17 mouse cellular contexts compared by ENCODE assay signal in the genomic region with DNA sequence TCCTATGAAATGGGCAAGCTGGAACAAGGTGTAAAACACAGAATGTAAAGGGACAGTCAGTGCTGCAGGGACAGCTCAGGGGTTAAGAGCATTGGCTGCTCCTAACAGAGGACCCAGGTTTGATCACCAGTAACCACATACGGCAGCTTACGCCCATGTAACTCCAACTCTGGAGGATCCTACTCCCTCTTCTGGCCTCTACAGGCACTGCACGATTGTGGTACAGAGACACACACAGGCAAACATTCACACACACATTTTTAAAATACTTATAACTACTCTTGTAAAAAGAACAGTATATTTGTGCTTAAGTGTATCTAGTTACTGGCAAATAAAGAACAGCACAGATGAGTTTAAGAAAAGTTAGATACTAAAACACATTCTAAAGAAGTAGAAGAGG. TPM values are rescaled to one million over a fixed set of nuclear protein-coding genes. Genes with fewer than 3 reads are reported as not detected.
DNase-seq lines count a peak whose midpoint lies in the region; ATAC-seq and TF ChIP-seq lines count a peak whose summit lies in the region.
"Had no signal": no experiment of that assay in that cellular context is flagged by ENCODE, and none has a peak within 500 bp of the region (broad histone marks: within the 10 kb centered on the region; RNA-seq: fewer than 3 reads in every experiment).

No protein-coding gene starts in this region.

- intact Hi-C loops in heart, adult 2 months (cut with DNase I), result no loop called here
- intact Hi-C loops in heart, postnatal 14 days (cut with DNase I), result no loop called here

- in situ Hi-C loops in CH12.LX (cut with MboI; ENCODE audit: low pct_ligation_motif_present, low pct_unique_long_range_greater_than_20kb, low sequenced_read_pairs), result no loop called here

- TF ChIP-seq RAD21 in CH12.LX (IDR thresholded peaks at IDR 0.05; ENCODE audit: low read depth, low read length), result no peak

- H3K4me1 ChIP-seq in heart, adult 2 months (ENCODE audit: control insufficient read depth, insufficient read depth, low read length), result no peaks in the 10 kb centered on the region
- peaks cover 4% of the 10 kb centered on the region for H3K4me1 ChIP-seq in midbrain, embryonic 14.5 days (ENCODE audit: control insufficient read depth, insufficient read depth, low read length)
- H3K4me1 ChIP-seq in midbrain, embryonic 16.5 days (ENCODE audit: control insufficient read depth, insufficient read depth, low read length), result peaks cover 15% of the 10 kb centered on the region
- no peaks in the 10 kb centered on the region for H3K4me1 ChIP-seq in CH12.LX (ENCODE audit: control insufficient read depth in 1 of 2, insufficient read depth in 2 of 2)
- H3K4me1 ChIP-seq: embryonic facial prominence, embryonic 15.5 days; limb, embryonic 12.5 days; lung, embryonic 15.5 days had no signal

- no peak overlapping the region for H3K4me2 ChIP-seq in midbrain, embryonic 14.5 days (ENCODE audit: low read length)
- no peak overlapping the region for H3K4me2 ChIP-seq in midbrain, embryonic 16.5 days (ENCODE audit: low read length)
- no peak overlapping the region for H3K4me2 ChIP-seq in CH12.LX (ENCODE audit: insufficient read depth, low read depth, poor library complexity, severe bottlenecking)
- H3K4me2 ChIP-seq: embryonic facial prominence, embryonic 15.5 days; forebrain, embryonic 13.5 days; hindbrain, embryonic 14.5 days; limb, embryonic 12.5 days; lung, embryonic 15.5 days had no signal

- TF ChIP-seq POLR2A in heart, adult 2 months (IDR thresholded peaks at IDR 0.05; ENCODE audit: insufficient read depth, low read depth, low read length), result no peak
- TF ChIP-seq POLR2A in CH12.LX (IDR thresholded peaks at IDR 0.05; ENCODE audit: low read depth, low read length), result no peak

- no peaks in the 10 kb centered on the region for H3K36me3 ChIP-seq in heart, adult 2 months (ENCODE audit: control insufficient read depth, insufficient read depth, low read length)
- H3K36me3 ChIP-seq in midbrain, embryonic 14.5 days (ENCODE audit: control insufficient read depth, insufficient read depth, low read length), result peaks cover 82% of the 10 kb centered on the region
- H3K36me3 ChIP-seq in midbrain, embryonic 16.5 days (ENCODE audit: control insufficient read depth, insufficient read depth, low read length), result peaks cover 42% of the 10 kb centered on the region
- peaks cover 0 to 44% of the 10 kb centered on the region in 2 experiments for H3K36me3 ChIP-seq in CH12.LX (replicated peaks in 1 of 2; ENCODE audit: control insufficient read depth in 1 of 2, insufficient read depth in 1 of 2, low read length in 1 of 2)

- no peak overlapping the region for H3K4me3 ChIP-seq in heart, adult 2 months
- no peak overlapping the region for H3K4me3 ChIP-seq in midbrain, embryonic 14.5 days (replicated peaks; ENCODE audit: low read depth, low read length)
- no peak overlapping the region for H3K4me3 ChIP-seq in midbrain, embryonic 16.5 days (ENCODE audit: low read depth, low read length)
- H3K4me3 ChIP-seq in CH12.LX (replicated peaks in 1 of 3; ENCODE audit: low read depth in 2 of 3, low read length in 2 of 3, poor library complexity in 1 of 3), result no peak overlapping the region
- H3K4me3 ChIP-seq: embryonic facial prominence, embryonic 15.5 days; forebrain, embryonic 13.5 days; limb, embryonic 12.5 days; lung, embryonic 15.5 days; midbrain, embryonic 10.5 days had no signal

- H3K27ac ChIP-seq in heart, adult 2 months, result no peak overlapping the region
- H3K27ac ChIP-seq in midbrain, embryonic 14.5 days (replicated peaks; ENCODE audit: low read depth, low read length), result no peak overlapping the region
- no peak overlapping the region for H3K27ac ChIP-seq in midbrain, embryonic 16.5 days (ENCODE audit: low read length)
- H3K27ac ChIP-seq in CH12.LX (ENCODE audit: insufficient read depth, low read depth), result no peak overlapping the region
- H3K27ac ChIP-seq: embryonic facial prominence, embryonic 15.5 days; forebrain, embryonic 13.5 days; hindbrain, embryonic 14.5 days; limb, embryonic 12.5 days; lung, embryonic 15.5 days; midbrain, embryonic 10.5 days had no signal

- H3K9me3 ChIP-seq in midbrain, embryonic 14.5 days (ENCODE audit: control insufficient read depth, low read length), result no peaks in the 10 kb centered on the region
- H3K9me3 ChIP-seq in midbrain, embryonic 16.5 days (replicated peaks; ENCODE audit: control insufficient read depth, low read length, poor library complexity, severe bottlenecking), result no peaks in the 10 kb centered on the region
- H3K9me3 ChIP-seq in CH12.LX (replicated peaks; ENCODE audit: low read length), result no peaks in the 10 kb centered on the region
- H3K9me3 ChIP-seq: embryonic facial prominence, embryonic 15.5 days; forebrain, embryonic 13.5 days; limb, embryonic 12.5 days; lung, embryonic 15.5 days; midbrain, embryonic 10.5 days had no signal

- H3K79me2 ChIP-seq in heart, adult 2 months (replicated peaks; ENCODE audit: control insufficient read depth, insufficient read depth, low read length), result no peaks in the 10 kb centered on the region; the same call in 1 of the 2 replicates
- H3K79me2 ChIP-seq in CH12.LX (replicated peaks; ENCODE audit: control insufficient read depth, extremely low read depth, insufficient read depth, poor library complexity, severe bottlenecking), result no peaks in the 10 kb centered on the region

- WGBS in heart, adult 2 months, result 94% methylated on average over 3 of the region's 3 CpGs
- WGBS in midbrain, embryonic 14.5 days, result 86% methylated on average over 3 of the region's 3 CpGs
- 90% methylated on average over 3 of the region's 3 CpGs for WGBS in midbrain, embryonic 16.5 days

- TF ChIP-seq EP300 in heart, adult 2 months (IDR thresholded peaks at IDR 0.05; ENCODE audit: insufficient read depth, low read depth, low read length), result no peak
- TF ChIP-seq EP300 in CH12.LX (IDR thresholded peaks at IDR 0.05; ENCODE audit: low read length), result no peak

- no peak for DNase-seq in heart, adult 2 months
- no peak for DNase-seq in heart, postnatal 14 days
- peak; percentile 17 for DNase-seq in midbrain, embryonic 14.5 days
- peak; percentile 15 for DNase-seq in CH12.LX (ENCODE audit: extremely low read depth)
- DNase-seq in ZHBTc4 (ENCODE audit: low read depth, low spot score), result peak; percentile 60
- DNase-seq in frontal cortex, postnatal 14 days (ENCODE audit: low spot score in 2 of 2), result no peak
- no peak for DNase-seq in urinary bladder, postnatal 14 days (ENCODE audit: low spot score)
- DNase-seq: gastrocnemius, postnatal 36 days; spleen, adult 18-20 months; thymus, adult 18-20 months had no signal

- TF ChIP-seq CTCF in heart, adult 2 months (IDR thresholded peaks at IDR 0.05), result peak; percentile 18
- TF ChIP-seq CTCF in CH12.LX (conservative IDR thresholded peaks at IDR 0.05 in 1 of 2, IDR thresholded peaks at IDR 0.05 in 1 of 2; ENCODE audit: low read depth in 2 of 2, low read length in 2 of 2), result peak in 1 of 2 experiments; percentile 39; a peak in 2 of 4 replicates

- H3K27me3 ChIP-seq in heart, adult 2 months (ENCODE audit: control insufficient read depth, insufficient read depth, low read length), result no peaks in the 10 kb centered on the region
- no peaks in the 10 kb centered on the region for H3K27me3 ChIP-seq in midbrain, embryonic 14.5 days (ENCODE audit: control insufficient read depth, insufficient read depth, low read length)
- H3K27me3 ChIP-seq in midbrain, embryonic 16.5 days (ENCODE audit: control insufficient read depth, insufficient read depth, low read depth, low read length), result no peaks in the 10 kb centered on the region
- H3K27me3 ChIP-seq in CH12.LX (replicated peaks), result no peaks in the 10 kb centered on the region
- H3K27me3 ChIP-seq: embryonic facial prominence, embryonic 15.5 days; forebrain, embryonic 13.5 days; limb, embryonic 12.5 days; lung, embryonic 15.5 days had no signal

- ATAC-seq in midbrain, embryonic 14.5 days (ENCODE audit: low FRiP score, low TSS enrichment), result no peak
- ATAC-seq in midbrain, embryonic 16.5 days, result no peak
- ATAC-seq: forebrain, embryonic 13.5 days had no signal

- no peak overlapping the region for H3K9ac ChIP-seq in heart, adult 2 months (ENCODE audit: low read depth, low read length)
- H3K9ac ChIP-seq in midbrain, embryonic 14.5 days (replicated peaks; ENCODE audit: low read length), result no peak overlapping the region
- no peak overlapping the region for H3K9ac ChIP-seq in midbrain, embryonic 16.5 days (ENCODE audit: low read depth, low read length)
- H3K9ac ChIP-seq in CH12.LX (ENCODE audit: insufficient read depth, low read depth), result no peak overlapping the region
- H3K9ac ChIP-seq: embryonic facial prominence, embryonic 15.5 days; forebrain, embryonic 13.5 days; hindbrain, embryonic 14.5 days; limb, embryonic 12.5 days; lung, embryonic 15.5 days had no signal

- dilution Hi-C loops in CH12.LX (cut with MboI; ENCODE audit: extremely low pct_ligation_motif_present, extremely low pct_unique_long_range_greater_than_20kb, low sequenced_read_pairs), result no loop called here

TF ChIP-seq in CH12.LX, 34 proteins besides CTCF, POLR2A, EP300 and RAD21:
- TF ChIP-seq GABPA (IDR thresholded peaks at IDR 0.05; ENCODE audit: insufficient replicate concordance, low read depth, low read length) (no peak), MAZ (IDR thresholded peaks at IDR 0.05; ENCODE audit: low read depth, low read length) (no peak), ZMIZ1 (IDR thresholded peaks at IDR 0.05; ENCODE audit: low read depth, low read length) (no peak), TBP (conservative IDR thresholded peaks at IDR 0.05; ENCODE audit: low read depth, low read length) (no peak)

RNA-seq across cellular contexts. Expression of a gene that starts 7.0 kb away (rescaled TPM):
- total RNA-seq in heart, adult 2 months (2021), result 1 to 10 TPM; 3.7 TPM
- 2.1 and 4.7 TPM in 2 replicates for polyA plus RNA-seq in heart, adult 2 months (2012; rRNA removed)
- 1 to 10 TPM; 5.7 to 6.8 TPM for total RNA-seq in heart, postnatal 14 days (2021)
- 74.3 and 90.8 TPM in 2 replicates for polyA plus RNA-seq in midbrain, embryonic 14.5 days (2014; fragmentation: Nextera tagmentation; extraction: Ambion mirVana)
- polyA plus RNA-seq in midbrain, embryonic 16.5 days (2015; fragmentation: Nextera tagmentation; extraction: Ambion mirVana), result 83.5 and 88.4 TPM in 2 replicates
- 3.1 and 3.7 TPM in 2 replicates for total RNA-seq in CH12.LX (2012; rRNA removed)
- total RNA-seq in CH12.LX (2014; rRNA removed), result 6.6 TPM in 2 replicates
- 6.2 and 7.1 TPM in 2 replicates for polyA plus RNA-seq in CH12.LX (2012; ENCODE audit: insufficient read length, low read depth)

RNA-seq across cellular contexts. Expression of a gene that starts 31.8 kb away (rescaled TPM):
- 1 to 10 TPM; 1.7 to 1.9 TPM for total RNA-seq in heart, adult 2 months (2021)
- 0.94 and 1.5 TPM in 2 replicates for polyA plus RNA-seq in heart, adult 2 months (2012; rRNA removed)
- 1 to 10 TPM in 1 of 2 experiments, under 1 TPM in 1; 1.00 to 1.6 TPM for total RNA-seq in heart, postnatal 14 days (2021)
- polyA plus RNA-seq in midbrain, embryonic 14.5 days (2014; fragmentation: Nextera tagmentation; extraction: Ambion mirVana), result 13.7 and 15.6 TPM in 2 replicates
- polyA plus RNA-seq in midbrain, embryonic 16.5 days (2015; fragmentation: Nextera tagmentation; extraction: Ambion mirVana), result 20.7 and 22.9 TPM in 2 replicates
- total RNA-seq in CH12.LX (2012; rRNA removed) (not detected in 2 replicates), CH12.LX (2014; rRNA removed) (not detected in 2 replicates)
- not detected in 2 replicates for polyA plus RNA-seq in CH12.LX (2012; ENCODE audit: insufficient read length, low read depth)

Comparison
In these comparisons a context has a peak if more than half of its experiments do, and no peak if none do; other contexts are left out.
1. DNase-seq: peak in midbrain, embryonic 14.5 days (single experiment), CH12.LX (single experiment) and ZHBTc4 (single experiment); none in heart, adult 2 months (0 of 2), heart, postnatal 14 days (0 of 2), frontal cortex, postnatal 14 days (0 of 2) and urinary bladder, postnatal 14 days (single experiment).